Mouse (Mus musculus) heart, postnatal 0 days (tissue): ENCODE measurements at regions not wholly inside any gene's neighbourhood (a gene's known extent, or its start where the extent isn't known, plus 50 kb on each side); places are given as distances from the start of the nearest gene placed in this dataset.

Source experiments
- ATAC-seq: fragments of 200-750 bp; cut with Nextera tagmentation; 2 replicates; pipeline ENCODE4 v1.8.0; 2017; ENCODE audit warnings: low read depth, moderate number of reproducible peaks, moderate library complexity; ENCODE audit not compliant: insufficient read depth
- DNase-seq: peaks from one replicate; pipeline ENCODE4 v3.0.0-alpha.2; 2016; ENCODE audit warnings: low spot score
- H3K27ac ChIP-seq: fragments of 300-500 bp; sonication (generic); 2 replicates; pipeline ENCODE4 v1.5.1; 2014; ENCODE audit warnings: low read depth, mild to moderate bottlenecking
- H3K27me3 ChIP-seq: fragments of 300-500 bp; sonication (generic); 2 replicates; pipeline ENCODE4 v1.6.1; 2014; ENCODE audit warnings: low read length, mixed read lengths; ENCODE audit not compliant: control insufficient read depth, insufficient read depth
- H3K36me3 ChIP-seq: fragments of 300-500 bp; sonication (generic); replicated peaks from 2 replicates; pipeline ENCODE4 v1.6.1; 2014; ENCODE audit warnings: low read length, mixed read lengths; ENCODE audit not compliant: control insufficient read depth, insufficient read depth
- H3K4me1 ChIP-seq: fragments of 300-500 bp; sonication (generic); 2 replicates; pipeline ENCODE4 v1.6.1; 2014; ENCODE audit warnings: antibody characterized with exemption; ENCODE audit not compliant: control insufficient read depth, insufficient read depth
- H3K4me2 ChIP-seq: fragments of 300-500 bp; sonication (generic); 2 replicates; pipeline ENCODE4 v1.6.1; 2014; ENCODE audit warnings: low read depth, mild to moderate bottlenecking, low read length, moderate library complexity
- H3K4me3 ChIP-seq: fragments of 300-500 bp; sonication (generic); 2 replicates; pipeline ENCODE4 v1.5.1; 2014; ENCODE audit warnings: low read depth, low read length
- H3K9ac ChIP-seq: fragments of 300-500 bp; sonication (generic); replicated peaks from 2 replicates; pipeline ENCODE4 v1.6.1; 2014; ENCODE audit warnings: low read depth, low read length, mixed read lengths
- H3K9me3 ChIP-seq: fragments of 300-500 bp; sonication (generic); replicated peaks from 2 replicates; pipeline ENCODE4 v1.6.1; 2016; ENCODE audit warnings: low read length; ENCODE audit not compliant: control insufficient read depth
- CTCF ChIP-seq: IDR thresholded peaks from 2 replicates; pipeline ENCODE4 v1.5.1; 2016; ENCODE audit warnings: antibody characterized with exemption, control low read depth, low read depth
- EP300 ChIP-seq: IDR thresholded peaks from 2 replicates; pipeline ENCODE4 v1.6.1; 2016; ENCODE audit warnings: antibody characterized with exemption, low read depth
- WGBS: fragments of 180-500 bp; shearing (Covaris S2); extraction: QIAGEN DNeasy Blood & Tissue Kit; methylation state at CpG from one replicate; pipeline ENCODE4 v1.1.7; 2014; 5-methylcytosine and 5-hydroxymethylcytosine counted together

DNA sequence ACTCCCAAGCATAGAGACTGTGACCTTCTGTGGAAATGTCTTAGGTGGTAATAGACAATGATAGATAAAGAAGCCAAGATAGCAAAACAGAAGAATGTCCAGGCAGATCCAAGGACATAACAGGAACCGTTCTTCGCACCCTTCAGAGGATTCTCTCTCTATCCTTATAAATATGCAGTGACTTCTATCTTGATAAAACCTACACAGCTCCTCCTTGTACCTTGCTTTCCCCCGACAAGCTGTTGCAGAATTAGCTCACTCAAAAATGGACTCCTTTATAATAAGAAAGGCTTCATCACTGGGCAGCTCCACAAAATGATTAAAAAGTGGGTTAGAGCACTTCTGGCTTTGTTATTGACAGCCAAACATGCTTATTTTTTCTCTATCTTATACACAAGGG, 245.4 kb upstream of the Adra1b start:
- ATAC-seq, result no peak
- Histone ChIP-seq H3K27me3 (no peaks in the 10 kb centered on the region), H3K9me3 (no peaks in the 10 kb centered on the region), H3K36me3 (no peaks in the 10 kb centered on the region), H3K4me3 (no peak overlapping the region), H3K4me2 (no peak overlapping the region), H3K9ac (no peak overlapping the region), H3K27ac (no peak overlapping the region), H3K4me1 (no peaks in the 10 kb centered on the region)
- DNase-seq, result no peak
- no peak for TF ChIP-seq EP300
- no peak for TF ChIP-seq CTCF
- 79% methylated on average over 3 of the region's 3 CpGs for WGBS

- no peaks in the 10 kb centered on the region for H3K36me3 ChIP-seq
- no peak overlapping the region for H3K27ac ChIP-seq
- ATAC-seq, result no peak
- TF ChIP-seq CTCF, result no peak
- TF ChIP-seq EP300, result no peak
- no peaks in the 10 kb centered on the region for H3K27me3 ChIP-seq
- 86% methylated on average over 3 of the region's 3 CpGs for WGBS
- H3K9me3 ChIP-seq, result no peaks in the 10 kb centered on the region
- no peak overlapping the region for H3K4me3 ChIP-seq
- peaks cover 11% of the 10 kb centered on the region for H3K4me1 ChIP-seq
- no peak overlapping the region for H3K9ac ChIP-seq
- no peak for DNase-seq
- no peak overlapping the region for H3K4me2 ChIP-seq
Observed at GRCm38 (mm10) chr11:44153576-44153975, 246.3 kb upstream of the Il12b start.

DNA sequence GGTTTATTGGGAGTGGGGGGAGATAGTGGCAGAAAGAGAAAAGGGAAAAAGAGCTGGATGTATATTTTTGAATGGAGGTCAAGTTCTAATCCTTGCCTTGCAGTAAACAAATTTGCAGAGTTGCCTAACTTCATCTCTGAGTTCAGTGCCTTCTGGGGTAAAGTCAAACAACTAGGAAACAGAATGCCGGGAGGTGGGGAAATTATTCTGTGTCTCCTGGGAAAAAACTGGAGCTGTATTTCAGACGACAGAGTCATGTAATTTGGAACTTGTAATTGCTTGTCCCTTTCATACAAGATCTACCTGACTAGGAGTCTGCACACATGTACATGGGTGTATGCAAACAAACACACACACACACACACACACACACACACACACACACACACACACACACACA, 244.3 kb upstream of the Il12b start:
- H3K27me3 ChIP-seq, result no peaks in the 10 kb centered on the region
- H3K4me3 ChIP-seq, result no peak overlapping the region
- TF ChIP-seq CTCF (no peak), EP300 (no peak)
- DNase-seq (no peak), ATAC-seq (peak; percentile 30)
- no peaks in the 10 kb centered on the region for H3K9me3 ChIP-seq
- peak overlapping the region; percentile 75 for H3K27ac ChIP-seq
- WGBS, result 45% methylated on average over 2 of the region's 2 CpGs
- no peaks in the 10 kb centered on the region for H3K36me3 ChIP-seq
- no peak overlapping the region for H3K9ac ChIP-seq
- H3K4me2 ChIP-seq, result no peak overlapping the region
- H3K4me1 ChIP-seq, result peaks cover 11% of the 10 kb centered on the region

GRCm38 (mm10) chr11:44156081-44156480, 243.8 kb upstream of the Il12b start:
- TF ChIP-seq EP300 (peak; percentile 97), CTCF (no peak)
- ATAC-seq (peak; percentile 98), DNase-seq (peak; percentile 94)
- no peak overlapping the region for H3K9ac ChIP-seq
- H3K9me3 ChIP-seq, result no peaks in the 10 kb centered on the region
- no peaks in the 10 kb centered on the region for H3K36me3 ChIP-seq
- H3K4me3 ChIP-seq, result no peak overlapping the region
- H3K4me1 ChIP-seq, result peaks cover 11% of the 10 kb centered on the region
- 20% methylated on average over 5 of the region's 5 CpGs for WGBS
- no peak overlapping the region for H3K4me2 ChIP-seq
- no peaks in the 10 kb centered on the region for H3K27me3 ChIP-seq
- peak overlapping the region; percentile 75 for H3K27ac ChIP-seq

DNA sequence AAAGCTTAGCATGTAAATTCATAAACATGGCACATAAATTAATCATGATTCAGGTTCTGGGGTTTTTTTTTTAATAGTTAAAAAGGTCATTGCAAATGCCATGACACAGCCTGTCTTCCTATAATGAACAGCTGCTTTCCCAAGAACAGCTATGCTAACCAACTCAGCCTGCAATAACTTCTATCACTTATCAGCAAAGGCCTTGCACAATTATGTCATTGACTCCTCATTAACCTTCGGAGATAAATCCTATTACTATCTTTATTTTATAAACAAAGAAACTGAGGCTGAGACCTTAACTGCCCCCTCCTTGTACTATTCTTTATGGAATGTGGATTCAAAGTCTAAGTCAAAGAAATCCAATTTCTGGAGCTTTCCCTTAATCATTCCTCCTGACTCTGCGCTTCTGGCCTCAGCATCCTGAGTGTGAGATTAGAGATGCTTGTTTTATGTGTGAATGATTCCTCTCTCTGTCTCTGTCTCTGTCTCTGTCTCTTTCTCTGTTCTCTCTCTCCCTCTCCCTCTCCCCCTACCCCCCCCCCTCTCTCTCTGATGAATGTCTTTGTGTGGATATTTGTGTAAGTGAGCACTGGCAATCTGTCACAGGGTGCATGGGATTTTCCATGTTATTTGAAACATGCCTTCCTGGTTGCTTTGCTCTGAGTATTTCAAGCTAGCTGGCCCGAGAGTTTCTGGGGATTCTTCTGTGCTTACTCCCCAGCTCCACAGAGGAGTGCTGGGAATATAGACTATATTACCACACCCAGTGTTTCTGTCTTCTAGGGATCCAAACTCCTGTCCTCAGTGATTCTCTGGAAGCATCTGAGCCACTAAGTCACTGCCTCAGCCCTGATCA, 243.1 kb upstream of the Il12b start:
- no peaks in the 10 kb centered on the region for H3K36me3 ChIP-seq
- DNase-seq (peak; percentile 11), ATAC-seq (no peak)
- no peaks in the 10 kb centered on the region for H3K27me3 ChIP-seq
- no peak overlapping the region for H3K4me2 ChIP-seq
- no peak overlapping the region for H3K4me3 ChIP-seq
- H3K9ac ChIP-seq, result no peak overlapping the region
- H3K27ac ChIP-seq, result peak overlapping the region; percentile 75
- peaks cover 11% of the 10 kb centered on the region for H3K4me1 ChIP-seq
- H3K9me3 ChIP-seq, result no peaks in the 10 kb centered on the region
- no peak for TF ChIP-seq CTCF
- no peak for TF ChIP-seq EP300
- WGBS, result 40% methylated on average over 3 of the region's 3 CpGs

DNA sequence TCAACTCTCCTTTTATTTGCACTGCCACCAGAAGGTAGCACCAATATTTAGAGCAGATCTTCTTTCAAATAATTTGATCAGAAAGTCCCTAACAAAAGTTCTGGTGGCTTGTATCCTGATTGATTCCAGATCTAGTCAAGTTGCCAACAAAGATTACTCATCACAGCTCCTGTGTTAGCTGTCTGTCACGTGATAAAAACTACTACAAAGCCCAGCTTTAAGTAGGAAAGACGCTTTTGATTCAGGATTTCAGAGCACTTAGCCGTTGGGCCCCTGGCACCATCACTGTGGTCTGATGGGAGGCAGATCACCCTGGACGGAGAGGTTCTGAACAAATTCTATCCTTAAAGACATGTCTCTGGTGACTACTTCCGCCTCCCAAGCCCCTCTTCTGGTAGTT, 241.6 kb upstream of the Il12b start:
- no peaks in the 10 kb centered on the region for H3K27me3 ChIP-seq
- DNase-seq (no peak), ATAC-seq (no peak)
- no peak overlapping the region for H3K4me3 ChIP-seq
- H3K27ac ChIP-seq, result no peak overlapping the region
- H3K9me3 ChIP-seq, result no peaks in the 10 kb centered on the region
- H3K4me1 ChIP-seq, result peaks cover 14% of the 10 kb centered on the region
- no peak overlapping the region for H3K4me2 ChIP-seq
- WGBS, result 64% methylated on average over 5 of the region's 5 CpGs
- TF ChIP-seq CTCF (no peak), EP300 (no peak)
- H3K36me3 ChIP-seq, result no peaks in the 10 kb centered on the region
- H3K9ac ChIP-seq, result no peak overlapping the region
